Mouse (Mus musculus): ENCODE measurements around the gene Pdia6. TPM values are rescaled to one million over a fixed set of nuclear protein-coding genes. Genes with fewer than 3 reads are reported as not detected.

Gene Pdia6
- polyA plus RNA-seq, 1 experiment from 2014 or later = 235 TPM

GRCm38 (mm10) chr12:17264826-17265225 is 1.5 kb upstream of the Pdia6 start:
- no peak overlapping the region for H3K27ac ChIP-seq
- no peak overlapping the region for H3K9ac ChIP-seq
- peaks cover 32% of the 10 kb centered on the region for H3K4me1 ChIP-seq (replicated peaks)
- DNase-seq (no peak), ATAC-seq (ENCODE audit: low read depth) (no peak)
- no peaks in the 10 kb centered on the region for H3K27me3 ChIP-seq
- no peak overlapping the region for H3K4me3 ChIP-seq (replicated peaks)
- no peaks in the 10 kb centered on the region for H3K36me3 ChIP-seq
- no peak overlapping the region for H3K4me2 ChIP-seq
- no peaks in the 10 kb centered on the region for H3K9me3 ChIP-seq (replicated peaks)
- WGBS (ENCODE audit: insufficient replicate concordance) = 68% methylated on average over 2 of the region's 2 CpGs

- H3K9me3 ChIP-seq (replicated peaks) = no peaks in the 10 kb centered on the region
- peak overlapping the region; percentile 85 for H3K4me3 ChIP-seq (replicated peaks)
- no peaks in the 10 kb centered on the region for H3K27me3 ChIP-seq
- H3K4me1 ChIP-seq (replicated peaks) = peaks cover 37% of the 10 kb centered on the region
- peak overlapping the region; percentile 79 for H3K27ac ChIP-seq
- peak; percentile 73 for ATAC-seq (ENCODE audit: low read depth)
- under 1% methylated on average over 21 of the region's 21 CpGs for WGBS (ENCODE audit: insufficient replicate concordance)
- peak overlapping the region; percentile 89 for H3K9ac ChIP-seq
- peak overlapping the region; percentile 87 for H3K4me2 ChIP-seq
- H3K36me3 ChIP-seq = peaks cover 17% of the 10 kb centered on the region
- no peak for DNase-seq
Observed at GRCm38 (mm10) chr12:17266673-17266990, 287 bp downstream of the Pdia6 start.

- DNase-seq (no peak), ATAC-seq (ENCODE audit: low read depth) (no peak)
- Histone ChIP-seq H3K9ac (peak overlapping the region; percentile 89), H3K9me3 (replicated peaks) (no peaks in the 10 kb centered on the region), H3K4me1 (replicated peaks) (peaks cover 37% of the 10 kb centered on the region), H3K4me2 (peak overlapping the region; percentile 87), H3K27ac (peak overlapping the region; percentile 79; the same call in 1 of the 2 replicates), H3K36me3 (peaks cover 24% of the 10 kb centered on the region), H3K27me3 (no peaks in the 10 kb centered on the region), H3K4me3 (replicated peaks) (peak overlapping the region; percentile 85)
- WGBS (ENCODE audit: insufficient replicate concordance) = 12% methylated on average over 4 of the region's 4 CpGs
Observed at GRCm38 (mm10) chr12:17267316-17267715, 971 bp downstream of the Pdia6 start.

- WGBS (ENCODE audit: insufficient replicate concordance) = 69% methylated on average over 1 of the region's 1 CpGs
- Histone ChIP-seq H3K36me3 (peaks cover 61% of the 10 kb centered on the region), H3K4me1 (replicated peaks) (peaks cover 30% of the 10 kb centered on the region), H3K27ac (no peak overlapping the region), H3K27me3 (no peaks in the 10 kb centered on the region), H3K9ac (no peak overlapping the region), H3K4me3 (replicated peaks) (no peak overlapping the region), H3K9me3 (replicated peaks) (no peaks in the 10 kb centered on the region), H3K4me2 (no peak overlapping the region)
- DNase-seq (peak; percentile 24), ATAC-seq (ENCODE audit: low read depth) (no peak)
Observed at GRCm38 (mm10) chr12:17271272-17271671, 4.9 kb downstream of the Pdia6 start.

GRCm38 (mm10) chr12:17273841-17274240 is 7.5 kb downstream of the Pdia6 start:
- H3K27ac ChIP-seq = no peak overlapping the region
- H3K9ac ChIP-seq = no peak overlapping the region
- H3K27me3 ChIP-seq = no peaks in the 10 kb centered on the region
- 78% methylated on average over 7 of the region's 7 CpGs for WGBS (ENCODE audit: insufficient replicate concordance)
- H3K4me3 ChIP-seq (replicated peaks) = no peak overlapping the region
- peaks cover 8% of the 10 kb centered on the region; the same call in 1 of the 2 replicates for H3K4me1 ChIP-seq (replicated peaks)
- DNase-seq (no peak), ATAC-seq (ENCODE audit: low read depth) (no peak)
- H3K9me3 ChIP-seq (replicated peaks) = no peaks in the 10 kb centered on the region
- peaks cover 87% of the 10 kb centered on the region for H3K36me3 ChIP-seq
- no peak overlapping the region for H3K4me2 ChIP-seq

GRCm38 (mm10) chr12:17288496-17288895 is 22.2 kb downstream of the Pdia6 start:
- no peak for ATAC-seq (ENCODE audit: low read depth)
- no peak for DNase-seq
- Histone ChIP-seq H3K4me1 (replicated peaks) (no peaks in the 10 kb centered on the region), H3K9ac (no peak overlapping the region), H3K4me2 (no peak overlapping the region), H3K36me3 (peaks cover 24% of the 10 kb centered on the region), H3K4me3 (replicated peaks) (no peak overlapping the region), H3K9me3 (replicated peaks) (no peaks in the 10 kb centered on the region), H3K27ac (no peak overlapping the region), H3K27me3 (no peaks in the 10 kb centered on the region)
- 56% methylated on average over 4 of the region's 4 CpGs for WGBS (ENCODE audit: insufficient replicate concordance)

GRCm38 (mm10) chr12:17289060-17289459 is 22.7 kb downstream of the Pdia6 start:
- ATAC-seq (ENCODE audit: low read depth) (no peak), DNase-seq (no peak)
- WGBS (ENCODE audit: insufficient replicate concordance) = 51% methylated on average over 2 of the region's 2 CpGs
- H3K9me3 ChIP-seq (replicated peaks) = no peaks in the 10 kb centered on the region
- no peaks in the 10 kb centered on the region for H3K4me1 ChIP-seq (replicated peaks)
- H3K27ac ChIP-seq = no peak overlapping the region
- H3K4me2 ChIP-seq = no peak overlapping the region
- no peak overlapping the region for H3K9ac ChIP-seq
- H3K4me3 ChIP-seq (replicated peaks) = no peak overlapping the region
- H3K36me3 ChIP-seq = peaks cover 18% of the 10 kb centered on the region
- H3K27me3 ChIP-seq = no peaks in the 10 kb centered on the region

- no peak for DNase-seq
- H3K9me3 ChIP-seq (replicated peaks) = no peaks in the 10 kb centered on the region
- peaks cover 9% of the 10 kb centered on the region for H3K36me3 ChIP-seq
- WGBS (ENCODE audit: insufficient replicate concordance) = 50% methylated on average over 2 of the region's 2 CpGs
- no peaks in the 10 kb centered on the region for H3K27me3 ChIP-seq
- H3K4me2 ChIP-seq = no peak overlapping the region
- ATAC-seq (ENCODE audit: low read depth) = no peak
- H3K4me1 ChIP-seq (replicated peaks) = no peaks in the 10 kb centered on the region
- H3K27ac ChIP-seq = no peak overlapping the region
- no peak overlapping the region for H3K9ac ChIP-seq
- no peak overlapping the region for H3K4me3 ChIP-seq (replicated peaks)
Observed at GRCm38 (mm10) chr12:17289913-17290312, 23.6 kb downstream of the Pdia6 start.

- WGBS (ENCODE audit: insufficient replicate concordance) = 52% methylated on average over 4 of the region's 4 CpGs
- Histone ChIP-seq H3K9me3 (replicated peaks) (no peaks in the 10 kb centered on the region), H3K27me3 (no peaks in the 10 kb centered on the region), H3K4me2 (no peak overlapping the region), H3K36me3 (peaks cover 6% of the 10 kb centered on the region; the same call in 1 of the 2 replicates), H3K27ac (no peak overlapping the region), H3K4me1 (replicated peaks) (no peaks in the 10 kb centered on the region), H3K9ac (no peak overlapping the region), H3K4me3 (replicated peaks) (no peak overlapping the region)
- no peak for ATAC-seq (ENCODE audit: low read depth)
- no peak for DNase-seq
Observed at GRCm38 (mm10) chr12:17290569-17290968, 24.2 kb downstream of the Pdia6 start.

GRCm38 (mm10) chr12:17296899-17297298 is 30.6 kb downstream of the Pdia6 start:
- WGBS (ENCODE audit: insufficient replicate concordance) = 33% methylated on average over 2 of the region's 2 CpGs
- no peaks in the 10 kb centered on the region for H3K9me3 ChIP-seq (replicated peaks)
- H3K4me3 ChIP-seq (replicated peaks) = no peak overlapping the region
- no peaks in the 10 kb centered on the region for H3K36me3 ChIP-seq
- no peak overlapping the region for H3K9ac ChIP-seq
- H3K27ac ChIP-seq = no peak overlapping the region
- ATAC-seq (ENCODE audit: low read depth) = no peak
- no peak for DNase-seq
- H3K4me1 ChIP-seq (replicated peaks) = no peaks in the 10 kb centered on the region
- no peak overlapping the region for H3K4me2 ChIP-seq
- no peaks in the 10 kb centered on the region for H3K27me3 ChIP-seq

- Histone ChIP-seq H3K27me3 (no peaks in the 10 kb centered on the region), H3K4me2 (no peak overlapping the region), H3K4me1 (replicated peaks) (no peaks in the 10 kb centered on the region), H3K27ac (no peak overlapping the region), H3K36me3 (no peaks in the 10 kb centered on the region), H3K9me3 (replicated peaks) (no peaks in the 10 kb centered on the region), H3K4me3 (replicated peaks) (no peak overlapping the region), H3K9ac (no peak overlapping the region)
- DNase-seq (no peak), ATAC-seq (ENCODE audit: low read depth) (no peak)
- WGBS (ENCODE audit: insufficient replicate concordance) = 88% methylated on average over 1 of the region's 1 CpGs
Observed at GRCm38 (mm10) chr12:17299902-17300301, 33.6 kb downstream of the Pdia6 start.

- H3K36me3 ChIP-seq = no peaks in the 10 kb centered on the region
- H3K9ac ChIP-seq = no peak overlapping the region
- 70% methylated on average over 7 of the region's 7 CpGs for WGBS (ENCODE audit: insufficient replicate concordance)
- ATAC-seq (ENCODE audit: low read depth) (no peak), DNase-seq (no peak)
- no peak overlapping the region for H3K27ac ChIP-seq
- H3K4me1 ChIP-seq (replicated peaks) = no peaks in the 10 kb centered on the region
- no peak overlapping the region for H3K4me2 ChIP-seq
- H3K9me3 ChIP-seq (replicated peaks) = no peaks in the 10 kb centered on the region
- no peaks in the 10 kb centered on the region for H3K27me3 ChIP-seq
- H3K4me3 ChIP-seq (replicated peaks) = no peak overlapping the region
Observed at GRCm38 (mm10) chr12:17305445-17305844, 39.1 kb downstream of the Pdia6 start.

Measured in liver, embryonic 13.5 days (tissue).